Mouse (Mus musculus) brown adipose tissue, adult 24 weeks (tissue): ENCODE results near the gene Taok2. TPM values are rescaled to one million over a fixed set of nuclear protein-coding genes. Genes with fewer than 3 reads are reported as not detected.
A peak's percentile ranks its signal among the peaks of the same experiment; 100 is the strongest.

ENCODE experiments used
- H3K27ac ChIP-seq: fragments of 200-500 bp; replicated peaks from 2 replicates; pipeline ENCODE4 v1.5.1; 2012; ENCODE audit warnings: low read depth, mild to moderate bottlenecking, low read length
- H3K4me1 ChIP-seq: fragments of 200-500 bp; 2 replicates; pipeline ENCODE4 v1.6.1; 2012; ENCODE audit warnings: low read length, mixed read lengths; ENCODE audit not compliant: control insufficient read depth, insufficient read depth, insufficient read length
- H3K4me3 ChIP-seq: fragments of 200-500 bp; 2 replicates; pipeline ENCODE4 v1.5.1; 2012; ENCODE audit warnings: low read depth, mild to moderate bottlenecking, low read length, moderate library complexity; ENCODE audit not compliant: insufficient read depth
- polyA plus RNA-seq: library from polyadenylated mRNA; stranded (reverse); fragments of >200 nt; gene quantifications from 2 replicates; pipeline ENCODE4 v1.2.4, GENCODE M21; 2012; ENCODE audit not compliant: missing spikeins, insufficient read depth, insufficient read length

Gene Taok2
- polyA plus RNA-seq, 1 experiment, result 17.6 TPM

DNA sequence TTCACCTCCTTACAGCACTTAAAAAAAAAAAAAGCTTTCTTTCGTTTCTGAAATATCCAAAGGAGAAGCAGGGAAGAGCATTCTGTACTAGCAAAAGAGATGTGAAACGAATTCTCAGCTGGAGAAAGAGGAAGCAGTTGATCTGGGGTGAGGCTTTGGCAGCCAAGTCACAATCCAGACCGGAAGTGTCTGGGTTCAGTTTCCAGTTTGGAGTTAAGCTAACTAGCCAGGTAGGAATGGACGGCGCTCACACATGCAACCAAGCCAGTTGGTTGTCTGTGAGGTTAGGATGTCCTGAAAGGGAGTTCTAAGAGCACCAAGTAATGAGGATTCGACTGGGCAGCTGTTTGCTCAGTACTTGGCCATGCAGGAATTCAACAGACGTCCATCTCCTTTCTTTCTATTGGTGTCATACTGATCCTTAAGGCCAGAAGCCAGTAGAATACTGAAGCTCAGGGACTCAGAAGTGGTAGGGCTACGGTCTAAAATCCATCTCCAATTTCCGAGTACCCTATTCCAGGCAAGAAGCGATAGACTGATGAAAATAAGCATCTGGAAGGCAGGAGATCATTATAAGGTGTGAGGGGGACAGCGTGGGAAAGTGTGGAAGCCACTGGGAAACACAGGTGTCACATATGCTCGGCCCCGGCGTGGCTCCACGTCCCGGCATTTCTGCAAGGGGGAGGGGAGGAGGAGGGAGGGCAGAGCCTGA lies 13.0 kb upstream of the Taok2 start:
- Histone ChIP-seq H3K27ac (peak overlapping the region; percentile 88), H3K4me1 (peaks cover 10% of the 10 kb centered on the region), H3K4me3 (peak overlapping the region; percentile 75)

DNA sequence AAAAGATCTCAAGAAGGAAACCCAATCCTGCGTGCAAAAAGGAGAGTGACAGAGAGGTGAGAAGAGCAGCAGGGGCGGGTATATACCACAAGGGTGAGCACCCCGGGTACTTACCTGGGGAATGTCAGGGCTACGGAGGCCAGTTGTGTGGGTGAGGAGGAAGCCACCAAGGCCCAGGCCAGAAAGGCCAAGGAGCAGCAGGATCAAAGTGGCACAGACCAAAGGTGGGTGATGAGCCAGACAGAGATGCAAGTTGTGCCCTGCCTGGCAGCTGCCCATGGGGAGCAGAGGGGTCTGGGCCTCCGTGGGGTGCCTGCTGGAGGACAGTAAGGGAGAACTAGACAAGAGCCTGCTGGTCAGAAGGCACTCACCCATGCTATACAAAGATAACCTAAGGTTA lies 12.4 kb upstream of the Taok2 start:
- Histone ChIP-seq H3K4me1 (peaks cover 10% of the 10 kb centered on the region), H3K4me3 (peak overlapping the region; percentile 75), H3K27ac (peak overlapping the region; percentile 88)

DNA sequence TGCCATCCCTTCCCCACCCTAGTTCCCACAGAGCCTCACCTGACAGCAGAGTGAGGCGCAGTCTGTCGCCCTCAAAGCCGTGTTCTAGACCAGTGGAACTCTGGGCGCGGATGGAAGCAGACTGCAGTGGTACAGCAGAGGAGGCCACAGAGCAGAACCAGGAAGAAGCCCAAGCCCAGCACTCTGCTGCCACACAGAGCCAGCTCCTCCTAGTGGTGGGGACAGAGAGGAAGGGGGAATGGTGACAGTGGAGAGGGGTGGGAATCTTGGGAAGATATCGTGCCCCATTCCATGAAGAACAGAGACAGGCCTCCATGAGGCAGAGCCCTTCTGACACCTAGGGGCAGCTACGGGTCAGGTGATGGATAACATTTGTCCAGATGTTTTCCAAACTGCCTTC lies 4.3 kb upstream of the Taok2 start:
- H3K4me3 ChIP-seq, result peak overlapping the region; percentile 40; the same call in 1 of the 2 replicates
- H3K4me1 ChIP-seq, result 0 out of 2 replicates have a peak, but pooled peaks cover 2% of the 10 kb centered on the region
- peak overlapping the region; percentile 74 for H3K27ac ChIP-seq

DNA sequence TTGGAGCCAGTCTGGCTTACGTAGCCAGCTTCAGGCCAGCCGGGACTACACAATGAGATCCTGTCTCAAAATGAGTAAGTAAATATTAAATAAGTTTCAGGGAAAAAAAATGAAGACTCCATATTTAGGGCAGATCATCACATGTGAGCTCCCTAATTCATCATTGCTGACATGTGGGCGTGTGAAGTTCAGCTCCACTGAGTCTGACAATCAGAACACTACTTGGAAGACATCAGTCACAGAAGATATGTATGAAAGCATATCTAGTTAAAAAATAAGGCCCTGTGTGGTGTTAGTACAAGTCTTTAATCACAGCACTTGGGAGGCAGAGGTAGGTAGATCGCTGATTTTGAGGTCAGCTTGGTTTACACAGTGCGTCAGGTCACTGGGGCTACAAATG lies 2.8 kb upstream of the Taok2 start:
- Histone ChIP-seq H3K4me1 (peaks cover 4% of the 10 kb centered on the region; the same call in 1 of the 2 replicates), H3K27ac (no peak overlapping the region), H3K4me3 (no peak overlapping the region)

DNA sequence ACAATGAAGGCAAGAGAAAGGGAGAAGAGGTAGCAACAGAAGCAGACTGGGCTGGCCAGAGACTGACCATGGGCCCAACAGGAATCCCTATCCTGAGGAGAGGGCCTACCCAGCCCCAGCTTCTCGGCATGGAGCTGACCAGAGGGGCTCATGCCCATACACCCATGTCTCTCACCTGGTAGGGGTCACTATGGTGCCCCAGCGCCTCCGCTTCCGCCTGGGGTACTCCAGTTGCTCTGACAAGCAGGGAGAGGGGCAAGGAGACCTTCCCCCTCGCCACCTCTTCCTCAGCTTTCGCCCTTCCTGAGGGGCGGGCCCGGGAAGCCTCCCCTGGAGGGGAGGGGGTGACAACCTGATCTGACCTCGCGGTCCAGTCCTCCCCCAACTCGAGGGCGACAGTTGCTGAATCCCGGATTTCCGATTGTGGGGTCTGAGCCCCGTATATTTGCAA lies 747 bp downstream of the Taok2 start:
- peaks cover 6% of the 10 kb centered on the region; the same call in 1 of the 2 replicates for H3K4me1 ChIP-seq
- H3K27ac ChIP-seq, result peak overlapping the region; percentile 94
- peak overlapping the region; percentile 76 for H3K4me3 ChIP-seq

DNA sequence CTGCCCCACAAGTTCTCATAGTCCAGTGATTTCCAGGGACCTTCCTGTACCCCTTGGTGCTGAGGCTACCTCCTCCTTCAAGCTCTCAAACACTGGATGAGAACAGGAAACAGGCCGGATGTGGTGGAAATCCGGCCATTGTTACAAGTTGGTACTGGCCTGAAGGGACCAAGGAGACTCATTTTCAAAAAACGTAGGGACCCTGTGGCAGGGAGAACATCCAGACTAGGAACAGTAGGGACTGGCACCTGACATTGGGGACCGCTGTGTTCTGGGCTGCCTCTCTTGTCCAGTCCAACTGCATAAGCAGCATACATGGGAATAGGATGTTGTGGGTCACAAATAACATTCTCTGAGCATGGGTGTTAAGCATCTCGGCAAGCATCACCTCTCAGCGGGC lies 3.5 kb downstream of the Taok2 start:
- Histone ChIP-seq H3K4me1 (peaks cover 5% of the 10 kb centered on the region; the same call in 1 of the 2 replicates), H3K4me3 (peak overlapping the region; percentile 76)

DNA sequence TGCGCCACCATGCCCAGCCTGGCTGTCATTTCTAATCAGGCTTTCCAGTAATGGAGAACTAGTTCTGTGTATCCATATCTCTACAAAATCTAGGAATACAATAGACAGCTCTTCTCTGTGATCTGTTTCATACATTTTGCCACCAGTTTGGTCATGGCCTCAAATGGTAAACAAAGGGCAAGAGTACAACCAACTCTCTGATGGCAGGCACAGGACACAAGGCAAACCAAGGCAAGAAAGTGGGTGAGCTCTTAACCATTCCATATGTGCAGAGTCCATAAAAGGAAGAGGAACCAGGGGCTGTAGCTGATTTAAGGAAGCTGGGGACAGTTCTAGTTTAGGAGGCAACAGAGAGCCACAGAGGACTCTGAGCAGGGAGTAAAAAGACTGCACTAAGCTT lies 7.3 kb downstream of the Taok2 start:
- H3K4me3 ChIP-seq, result no peak overlapping the region
- H3K4me1 ChIP-seq, result peaks cover 3% of the 10 kb centered on the region; the same call in 1 of the 2 replicates
- H3K27ac ChIP-seq, result no peak overlapping the region

More for the DNA sequence above, 3.5 kb downstream of the Taok2 start:
- H3K27ac ChIP-seq, result peak overlapping the region; percentile 94

DNA sequence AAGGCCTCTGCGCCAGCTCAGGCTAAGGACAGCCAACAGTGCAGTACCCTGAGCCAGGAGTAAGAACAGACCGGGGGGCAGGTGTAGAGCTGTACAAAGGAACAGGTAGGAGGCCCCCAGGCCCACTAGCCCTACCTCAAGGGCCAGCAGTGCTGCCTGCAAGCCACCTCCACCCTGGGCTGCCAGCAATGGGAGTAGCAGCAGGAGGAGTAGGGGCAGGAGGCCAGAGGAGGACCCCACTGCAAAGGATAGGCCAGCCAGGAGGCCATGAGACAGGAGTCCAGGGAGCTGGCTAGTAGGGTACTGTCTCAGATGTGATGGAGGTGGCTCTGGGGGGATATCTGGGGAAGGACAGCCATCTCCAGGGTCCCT lies 14.0 kb downstream of the Taok2 start:
- Histone ChIP-seq H3K4me1 (no peaks in the 10 kb centered on the region), H3K4me3 (no peak overlapping the region), H3K27ac (no peak overlapping the region)

DNA sequence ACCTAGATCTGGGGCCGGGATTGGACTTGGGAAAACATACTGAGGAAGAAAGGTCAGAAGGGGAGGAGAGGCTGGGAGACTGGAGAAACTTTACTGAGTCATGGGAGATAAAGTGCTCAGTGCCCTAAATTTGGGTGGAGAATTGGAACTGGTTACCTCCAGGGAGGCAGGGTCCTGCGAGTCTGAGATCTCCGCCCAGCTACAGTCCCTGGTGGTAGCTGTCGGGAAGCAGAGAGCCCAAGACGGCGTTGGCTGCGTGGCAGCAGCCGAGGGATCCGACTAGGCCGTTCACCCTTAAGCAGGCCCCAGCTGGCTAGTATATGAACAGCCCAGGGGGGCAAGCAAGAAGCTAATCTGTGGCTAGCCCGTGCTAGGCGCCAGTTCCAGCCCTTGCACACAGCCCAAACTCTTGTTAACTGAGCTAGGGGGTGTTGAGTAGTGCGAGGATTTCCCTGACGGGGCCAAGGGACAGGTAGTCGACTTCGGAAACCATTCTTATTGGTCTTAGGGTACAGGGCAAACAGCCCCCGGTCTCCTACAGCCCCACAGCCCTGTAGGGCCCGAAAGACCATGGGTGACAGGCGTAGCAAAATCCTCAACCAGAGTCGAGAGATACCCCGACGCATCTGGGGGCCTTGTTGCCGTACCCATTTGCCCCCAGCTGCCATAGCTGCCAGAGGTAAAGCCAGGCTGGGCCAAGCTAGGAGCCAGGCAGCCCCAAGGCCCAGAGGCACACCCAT lies 14.6 kb downstream of the Taok2 start:
- H3K4me3 ChIP-seq, result no peak overlapping the region
- no peaks in the 10 kb centered on the region for H3K4me1 ChIP-seq
- no peak overlapping the region for H3K27ac ChIP-seq

DNA sequence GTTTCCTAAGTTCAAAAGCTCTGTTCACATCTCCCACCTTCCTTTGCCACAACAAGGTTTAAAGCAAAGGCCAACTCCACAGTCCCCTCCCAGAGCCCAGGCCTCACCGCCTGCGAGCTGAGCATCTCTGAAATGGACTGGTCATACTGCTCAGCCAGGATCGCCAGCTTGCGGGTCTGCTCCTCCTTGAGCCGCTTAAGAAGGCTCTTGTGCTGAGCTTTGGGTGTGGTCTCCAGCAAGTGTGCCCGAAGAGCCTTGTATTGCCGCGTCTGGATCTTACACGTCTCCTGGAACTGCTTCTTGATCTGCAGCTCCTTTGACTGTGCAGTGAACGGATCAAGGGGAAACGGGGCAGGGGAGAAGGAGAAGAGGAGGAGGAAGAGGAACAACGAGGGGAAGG lies 16.5 kb downstream of the Taok2 start:
- no peak overlapping the region for H3K27ac ChIP-seq

GRCm38 (mm10) chr7:126867534-126867933 lies 17.0 kb downstream of the Taok2 start:
- Histone ChIP-seq H3K4me3 (no peak overlapping the region), H3K4me1 (no peaks in the 10 kb centered on the region), H3K27ac (no peak overlapping the region)

More for the DNA sequence above, 16.5 kb downstream of the Taok2 start:
- Histone ChIP-seq H3K4me1 (no peaks in the 10 kb centered on the region), H3K4me3 (no peak overlapping the region)

- H3K4me3 ChIP-seq, result no peak overlapping the region
- peaks cover 4% of the 10 kb centered on the region; the same call in 1 of the 2 replicates for H3K4me1 ChIP-seq
- H3K27ac ChIP-seq, result no peak overlapping the region
These were observed 20.7 kb downstream of the Taok2 start for GRCm38 (mm10) chr7:126863791-126864190.

DNA sequence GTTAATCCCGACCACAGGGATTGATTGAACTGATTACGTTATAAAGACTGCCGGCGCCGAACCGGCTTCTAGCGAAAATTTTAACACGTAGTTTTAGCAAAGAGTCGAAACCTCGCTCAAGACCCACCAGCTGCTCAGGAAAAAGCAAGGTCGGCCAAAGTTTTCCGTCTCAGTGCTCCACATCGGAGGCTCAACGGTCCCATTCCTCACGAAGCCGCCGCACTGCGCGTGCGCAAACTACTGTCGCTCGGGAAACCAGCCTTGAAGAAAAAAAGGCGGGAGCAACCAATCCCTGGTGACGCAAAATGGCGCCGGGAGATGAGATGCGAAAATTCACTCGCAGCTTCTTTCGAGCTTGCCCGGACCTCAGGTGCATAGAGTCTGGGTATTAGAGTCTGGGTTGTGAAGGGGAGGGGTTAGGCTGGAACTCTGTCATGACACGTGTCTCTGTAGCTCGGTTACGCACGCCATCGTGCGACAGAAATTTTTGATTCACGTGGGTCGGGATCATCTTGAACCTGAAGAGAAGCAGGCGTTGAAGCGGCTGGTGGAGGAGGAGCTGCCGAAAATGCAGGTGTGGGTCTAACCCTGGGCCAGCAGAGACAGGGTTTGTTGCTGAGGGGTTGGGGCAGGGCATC lies 22.2 kb downstream of the Taok2 start, which contains the start of gene Ino80e:
TSS of gene Ino80e (minus strand) at position 231 of the 638 bp plus-strand sequence.
- H3K4me3 ChIP-seq, result peak within 1 kb of the TSS; percentile 96
- H3K27ac ChIP-seq, result peak within 1 kb of the TSS; percentile 75
- H3K4me1 ChIP-seq, result peaks cover 4% of the 10 kb centered on the region; the same call in 1 of the 2 replicates

DNA sequence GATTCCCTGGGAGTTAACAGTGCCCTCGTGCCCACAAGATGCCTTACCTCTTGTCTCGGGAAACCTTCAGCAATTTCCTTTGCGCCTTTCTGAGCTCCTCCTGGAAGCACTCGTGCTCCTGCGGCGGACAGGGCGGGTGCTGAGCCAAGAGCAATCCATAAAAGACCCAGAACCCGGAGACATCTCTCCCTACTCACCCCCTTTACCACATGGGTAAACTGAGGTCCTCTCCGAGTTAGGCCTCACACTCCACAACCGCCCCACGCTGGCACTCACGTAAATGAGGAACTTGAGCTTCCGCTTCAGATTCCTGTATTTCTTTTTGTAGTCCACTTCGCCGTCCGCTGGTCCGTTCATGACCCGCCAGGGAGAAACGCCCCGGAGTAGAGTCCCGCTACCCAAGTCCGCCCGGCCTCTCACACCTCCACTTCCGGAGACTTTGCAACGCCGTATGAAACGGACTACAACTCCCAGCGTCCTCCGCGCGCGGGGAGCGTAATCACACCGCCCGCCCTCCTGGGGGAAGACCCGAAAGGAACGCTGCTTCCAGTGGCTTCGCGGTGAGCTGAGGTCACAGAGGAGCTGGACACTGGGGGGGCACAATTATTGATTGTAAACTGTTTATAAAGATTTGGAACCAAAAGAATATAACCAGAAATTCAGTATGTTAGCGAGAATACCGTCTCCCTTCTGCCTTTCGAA lies 22.9 kb downstream of the Taok2 start, which contains the start of gene Hirip3:
TSS of gene Hirip3 (plus strand) at position 544 of the 702 bp plus-strand sequence.
- Histone ChIP-seq H3K4me3 (peak within 1 kb of the TSS; percentile 96), H3K4me1 (peaks cover 4% of the 10 kb centered on the region; the same call in 1 of the 2 replicates), H3K27ac (peak within 1 kb of the TSS; percentile 75)
